Mouse (Mus musculus) lung, embryonic 15.5 days (tissue): ENCODE results near the gene Col26a1. TPM values are rescaled to one million over a fixed set of nuclear protein-coding genes. Genes with fewer than 3 reads are reported as not detected.

ENCODE experiments used
- ATAC-seq: fragments of 200-750 bp; cut with Nextera tagmentation; 2 replicates; pipeline ENCODE4 v1.8.0; 2017; ENCODE audit warnings: moderate number of reproducible peaks, borderline replicate concordance; ENCODE audit not compliant: low FRiP score, low TSS enrichment; ENCODE audit errors: extremely low read depth
- H3K27ac ChIP-seq: fragments of 300-500 bp; sonication (generic); 2 replicates; pipeline ENCODE4 v1.5.1; 2015; ENCODE audit warnings: moderate library complexity, mild to moderate bottlenecking, inconsistent platforms
- H3K27me3 ChIP-seq: fragments of 300-500 bp; sonication (generic); 2 replicates; pipeline ENCODE4 v1.6.1; 2015; ENCODE audit warnings: inconsistent platforms
- H3K36me3 ChIP-seq: fragments of 300-500 bp; sonication (generic); 2 replicates; pipeline ENCODE4 v1.6.1; 2015; ENCODE audit warnings: inconsistent platforms
- H3K4me1 ChIP-seq: fragments of 300-500 bp; sonication (generic); 2 replicates; pipeline ENCODE4 v1.6.1; 2015; ENCODE audit warnings: inconsistent platforms
- H3K4me2 ChIP-seq: fragments of 300-500 bp; sonication (generic); 2 replicates; pipeline ENCODE4 v1.6.1; 2015; ENCODE audit warnings: inconsistent platforms, mild to moderate bottlenecking, moderate library complexity
- H3K4me3 ChIP-seq: fragments of 300-500 bp; sonication (generic); 2 replicates; pipeline ENCODE4 v1.5.1; 2015; ENCODE audit warnings: mild to moderate bottlenecking, inconsistent platforms
- H3K9ac ChIP-seq: fragments of 300-500 bp; sonication (generic); 2 replicates; pipeline ENCODE4 v1.6.1; 2015; ENCODE audit warnings: inconsistent platforms
- H3K9me3 ChIP-seq: fragments of 300-500 bp; sonication (generic); 2 replicates; pipeline ENCODE4 v1.6.1; 2016; ENCODE audit warnings: inconsistent platforms
- WGBS: fragments of 180-500 bp; shearing (Covaris S2); methylation state at CpG from one replicate; pipeline ENCODE4 v1.1.7; 2015; 5-methylcytosine and 5-hydroxymethylcytosine counted together
- polyA plus RNA-seq: library from polyadenylated mRNA; unstranded; fragments of >200 nt; fragmentation: Nextera tagmentation; extraction: Ambion mirVana; gene quantifications from 2 replicates; pipeline ENCODE4 v1.2.1, GENCODE M21; 2015

Col26a1 gene
- 12.1 and 13.5 TPM in 2 replicates for polyA plus RNA-seq

DNA sequence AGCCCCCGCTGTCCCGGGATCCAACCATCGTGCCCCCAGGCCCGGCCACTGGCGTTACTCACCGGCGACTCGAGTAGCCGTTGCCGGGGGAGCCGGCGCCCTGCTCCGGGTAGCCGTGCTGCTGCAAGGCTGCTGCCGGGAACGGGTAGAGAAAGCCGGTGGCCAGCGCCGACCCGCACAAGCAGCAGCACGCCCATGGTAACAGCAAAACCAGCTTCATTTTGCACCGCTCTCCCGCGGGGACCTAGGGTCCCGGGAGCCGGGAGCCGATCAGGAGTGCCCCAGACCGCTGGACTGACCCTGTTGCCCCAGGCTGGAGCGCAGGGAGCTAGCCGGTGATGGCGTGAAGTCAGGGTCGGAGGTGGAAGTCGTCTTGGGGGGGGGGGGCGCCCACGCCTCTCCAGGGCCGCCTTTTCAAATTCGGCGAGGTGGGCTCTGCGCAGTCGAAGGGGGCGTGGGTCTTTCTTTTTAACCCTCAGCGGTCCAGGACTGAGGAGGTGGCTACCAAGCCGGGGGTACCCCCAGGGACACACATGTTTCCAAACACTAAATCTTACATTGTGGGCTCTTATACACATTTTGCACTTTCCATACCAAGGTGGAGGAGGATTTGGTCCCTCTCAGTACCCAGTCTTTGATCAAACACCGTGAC lies at the start of gene Col26a1:
TSS of gene Col26a1 (minus strand) at position 422 of the 652 bp plus-strand sequence.
- no peaks in the 10 kb centered on the region for H3K36me3 ChIP-seq
- 0 out of 2 replicates have a peak, but pooled peaks have one; percentile 30 for ATAC-seq
- 2% methylated on average over 44 of the region's 44 CpGs for WGBS
- H3K4me1 ChIP-seq, result peaks cover 21% of the 10 kb centered on the region; the same call in 1 of the 2 replicates
- H3K27ac ChIP-seq, result no peak within 1 kb of the TSS
- H3K9ac ChIP-seq, result peak within 1 kb of the TSS; percentile 32
- peaks cover 32% of the 10 kb centered on the region for H3K27me3 ChIP-seq
- H3K9me3 ChIP-seq, result no peaks in the 10 kb centered on the region
- peak within 1 kb of the TSS; percentile 73 for H3K4me2 ChIP-seq
- H3K4me3 ChIP-seq, result peak within 1 kb of the TSS; percentile 40

DNA sequence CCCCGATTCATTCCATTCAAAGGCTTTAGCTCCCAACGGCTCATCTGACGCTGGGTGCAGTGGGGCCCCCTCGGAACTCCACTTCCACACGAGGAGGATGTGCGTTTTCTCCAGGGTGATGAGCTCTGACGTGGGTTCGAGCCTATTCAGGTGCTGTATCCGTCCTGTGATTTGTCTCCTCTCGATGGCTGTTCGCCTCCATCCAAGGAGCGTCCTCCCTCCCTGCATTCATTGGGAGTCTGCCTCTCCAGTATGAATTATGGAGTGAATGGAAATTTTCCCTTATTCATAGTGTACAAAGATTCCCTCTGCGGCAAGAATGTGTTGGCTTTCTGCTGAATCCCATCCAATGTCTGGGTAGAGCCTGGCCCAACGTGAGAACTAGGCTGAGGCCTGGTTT lies 48.9 kb upstream of the Col26a1 start:
- H3K4me2 ChIP-seq, result no peak overlapping the region
- no peak overlapping the region for H3K4me3 ChIP-seq
- no peak overlapping the region for H3K9ac ChIP-seq
- no peaks in the 10 kb centered on the region for H3K9me3 ChIP-seq
- H3K4me1 ChIP-seq, result 0 out of 2 replicates have a peak, but pooled peaks cover 4% of the 10 kb centered on the region
- no peaks in the 10 kb centered on the region for H3K36me3 ChIP-seq
- no peak overlapping the region for H3K27ac ChIP-seq
- 78% methylated on average over 14 of the region's 14 CpGs for WGBS
- no peak for ATAC-seq
- H3K27me3 ChIP-seq, result no peaks in the 10 kb centered on the region

DNA sequence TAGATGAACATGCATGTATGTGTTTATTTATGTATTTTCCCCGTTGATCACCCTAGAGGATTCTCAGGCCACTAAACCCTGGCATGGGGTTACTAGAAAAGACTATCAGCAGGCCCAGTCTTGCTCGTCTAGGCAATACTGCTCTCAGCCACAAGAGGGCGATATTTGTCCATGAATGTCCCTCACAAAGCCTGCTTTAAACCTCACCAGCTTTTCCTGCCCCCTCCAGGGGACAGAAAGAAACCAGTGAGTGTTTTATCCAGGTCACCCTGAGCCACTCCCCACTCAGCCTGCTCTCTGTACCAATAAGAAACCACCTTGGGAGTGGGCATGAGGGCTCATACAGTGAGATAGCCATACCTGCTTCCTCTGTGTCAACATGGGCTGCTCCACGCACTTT lies 46.1 kb upstream of the Col26a1 start:
- no peak overlapping the region for H3K4me3 ChIP-seq
- H3K4me2 ChIP-seq, result peak overlapping the region; percentile 11; the same call in 1 of the 2 replicates
- no peak overlapping the region for H3K9ac ChIP-seq
- no peaks in the 10 kb centered on the region for H3K27me3 ChIP-seq
- no peaks in the 10 kb centered on the region for H3K9me3 ChIP-seq
- H3K27ac ChIP-seq, result peak overlapping the region; percentile 51; the same call in 1 of the 2 replicates
- 12% methylated on average over 4 of the region's 4 CpGs for WGBS
- ATAC-seq, result peak; percentile 80; the same call in 1 of the 2 replicates
- H3K4me1 ChIP-seq, result 0 out of 2 replicates have a peak, but pooled peaks cover 4% of the 10 kb centered on the region
- 0 out of 2 replicates have a peak, but pooled peaks cover 3% of the 10 kb centered on the region for H3K36me3 ChIP-seq

DNA sequence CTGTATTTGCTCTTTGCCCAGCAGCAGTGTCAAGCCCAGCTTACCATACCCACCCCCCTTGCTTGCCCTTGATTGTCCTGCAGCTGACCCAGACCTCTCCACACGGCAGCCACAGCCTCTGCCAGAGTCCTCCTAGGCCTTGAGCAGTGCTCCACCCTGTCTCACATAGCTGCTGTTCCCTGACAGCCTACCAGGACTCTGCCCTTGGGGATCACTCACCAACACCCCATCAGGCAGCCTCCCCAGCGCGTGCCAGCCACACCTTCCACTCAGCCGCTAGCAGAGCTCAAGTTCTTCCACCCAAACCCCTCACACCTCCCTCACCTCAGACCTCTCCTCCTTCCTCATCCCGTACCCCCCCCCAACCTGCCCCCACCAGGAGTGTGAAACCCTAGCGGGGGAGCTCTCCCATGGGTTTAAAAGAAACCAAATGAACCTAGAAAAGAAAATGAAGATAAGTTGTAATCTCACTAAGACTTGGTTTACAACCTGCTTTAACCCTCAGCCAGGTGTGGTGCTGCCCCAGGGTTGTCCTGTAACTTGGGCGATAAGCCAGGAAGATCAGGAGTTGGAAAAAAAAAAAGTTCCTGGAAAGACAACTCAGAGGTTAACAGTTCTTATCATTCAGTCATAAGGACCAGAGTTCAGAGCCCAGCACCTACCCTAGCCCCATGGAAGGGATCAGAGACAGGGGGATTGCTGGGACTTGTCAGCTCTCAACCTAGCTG lies 40.9 kb upstream of the Col26a1 start:
- Histone ChIP-seq H3K36me3 (0 out of 2 replicates have a peak, but pooled peaks cover 3% of the 10 kb centered on the region), H3K9ac (no peak overlapping the region), H3K27ac (no peak overlapping the region), H3K4me3 (no peak overlapping the region), H3K4me2 (no peak overlapping the region), H3K9me3 (no peaks in the 10 kb centered on the region), H3K27me3 (no peaks in the 10 kb centered on the region), H3K4me1 (peaks cover 6% of the 10 kb centered on the region; the same call in 1 of the 2 replicates)
- 45% methylated on average over 7 of the region's 7 CpGs for WGBS
- ATAC-seq, result no peak

DNA sequence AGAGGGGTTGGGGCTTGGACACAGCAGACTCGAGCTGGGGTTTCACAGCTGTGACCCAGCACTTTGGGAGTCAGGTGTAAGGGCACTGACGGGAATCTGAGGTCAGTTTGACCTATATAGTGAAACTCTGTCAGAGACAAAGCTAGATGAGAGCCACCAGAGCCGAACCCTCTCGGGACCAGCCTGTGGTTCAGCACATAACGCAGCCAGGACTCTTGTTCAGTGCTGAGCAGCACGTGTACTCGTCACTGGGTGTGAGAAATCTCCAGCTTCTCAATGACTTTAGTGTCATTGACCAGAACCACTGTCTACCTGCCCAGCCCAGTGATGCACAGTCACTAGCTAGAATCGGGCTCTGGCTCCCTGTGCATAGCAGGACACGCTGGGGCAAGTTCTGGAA lies 39.8 kb upstream of the Col26a1 start:
- H3K4me2 ChIP-seq, result no peak overlapping the region
- H3K4me1 ChIP-seq, result peaks cover 6% of the 10 kb centered on the region; the same call in 1 of the 2 replicates
- no peak overlapping the region for H3K27ac ChIP-seq
- no peak overlapping the region for H3K9ac ChIP-seq
- ATAC-seq, result no peak
- no peak overlapping the region for H3K4me3 ChIP-seq
- WGBS, result 81% methylated on average over 9 of the region's 9 CpGs
- H3K9me3 ChIP-seq, result no peaks in the 10 kb centered on the region
- no peaks in the 10 kb centered on the region for H3K27me3 ChIP-seq
- H3K36me3 ChIP-seq, result 0 out of 2 replicates have a peak, but pooled peaks cover 3% of the 10 kb centered on the region

DNA sequence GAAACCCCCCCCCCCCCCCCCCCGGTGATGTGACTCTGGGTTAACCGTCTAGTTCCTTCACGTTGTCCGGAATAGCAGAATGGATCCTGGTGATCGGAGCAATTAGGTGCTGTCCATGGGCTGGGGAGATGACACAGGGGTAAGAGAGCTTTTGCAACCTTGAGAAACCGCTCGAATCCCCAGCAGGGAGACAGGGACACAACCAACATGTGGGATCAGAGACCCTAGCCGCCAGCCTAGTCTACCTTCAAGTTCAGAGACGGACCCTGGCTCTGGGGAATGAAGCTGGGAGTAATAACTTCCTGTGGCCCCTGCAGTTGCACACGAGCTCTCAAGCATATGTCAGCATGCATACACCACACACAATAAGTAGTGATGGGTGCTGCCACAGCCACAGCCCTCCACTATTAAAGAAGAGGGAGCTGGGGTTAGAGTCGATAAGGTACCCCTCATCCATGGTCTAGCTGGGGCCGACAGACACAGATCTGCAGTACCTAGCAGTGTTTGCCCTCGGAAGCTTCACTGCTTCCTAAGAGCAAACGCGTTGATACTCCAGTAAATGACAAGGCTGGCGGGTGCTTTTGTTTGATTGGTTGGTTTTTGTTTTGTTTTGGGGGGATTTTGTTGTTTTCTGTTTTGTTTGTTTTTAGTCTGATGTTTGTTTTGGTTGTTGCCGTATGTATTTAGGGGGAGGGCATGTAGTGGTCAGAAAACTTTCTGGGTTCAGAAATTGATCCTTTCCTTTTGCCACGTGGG lies 36.7 kb upstream of the Col26a1 start:
- no peak for ATAC-seq
- H3K4me3 ChIP-seq, result peak overlapping the region; percentile 54
- H3K27me3 ChIP-seq, result no peaks in the 10 kb centered on the region
- peak overlapping the region; percentile 87 for H3K4me2 ChIP-seq
- peak overlapping the region; percentile 51 for H3K9ac ChIP-seq
- no peak overlapping the region for H3K27ac ChIP-seq
- no peaks in the 10 kb centered on the region for H3K36me3 ChIP-seq
- peaks cover 6% of the 10 kb centered on the region; the same call in 1 of the 2 replicates for H3K4me1 ChIP-seq
- 16% methylated on average over 18 of the region's 18 CpGs for WGBS
- H3K9me3 ChIP-seq, result no peaks in the 10 kb centered on the region

DNA sequence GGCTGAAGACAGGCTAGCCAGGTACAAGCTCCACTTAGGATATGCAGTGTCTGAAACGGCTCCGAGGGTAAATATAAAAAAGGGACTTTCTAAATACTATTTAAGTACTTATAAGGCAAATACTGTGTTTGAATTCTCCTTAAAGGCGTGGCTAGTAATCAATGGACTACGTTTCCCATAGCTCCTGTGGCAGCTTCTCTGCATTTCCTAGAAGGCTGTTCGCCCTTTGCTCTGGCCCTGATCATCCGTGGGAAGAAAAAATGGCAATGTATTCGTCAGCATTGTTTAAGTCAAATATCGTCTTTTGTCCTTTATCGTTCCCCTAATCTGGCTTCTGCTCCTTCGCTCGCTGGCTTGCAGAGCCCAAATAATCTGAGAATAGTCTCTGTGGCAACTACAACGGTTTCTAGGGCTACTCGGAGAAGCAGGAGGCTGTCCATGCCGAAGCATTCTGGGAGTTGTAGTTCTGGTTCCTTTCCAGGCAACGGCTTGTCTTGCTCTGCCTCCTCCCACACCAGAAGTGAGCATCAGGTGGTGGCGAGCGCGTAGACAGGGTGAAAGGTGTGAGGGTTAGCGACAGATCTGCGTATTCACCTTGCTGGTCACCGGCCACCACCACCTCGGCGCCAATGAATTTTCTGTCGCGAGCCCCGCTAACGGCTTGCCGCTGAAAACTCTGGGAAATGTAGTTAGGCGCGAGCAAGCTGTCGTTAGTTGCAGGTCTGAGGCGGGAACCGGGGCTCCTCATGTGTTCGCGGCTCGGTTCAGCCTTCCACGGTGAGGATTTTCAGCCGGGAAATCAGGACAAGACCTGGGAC lies 35.9 kb upstream of the Col26a1 start:
- Histone ChIP-seq H3K9me3 (no peaks in the 10 kb centered on the region), H3K4me3 (peak overlapping the region; percentile 54), H3K9ac (peak overlapping the region; percentile 51), H3K4me2 (peak overlapping the region; percentile 87), H3K27ac (no peak overlapping the region), H3K27me3 (no peaks in the 10 kb centered on the region), H3K4me1 (peaks cover 6% of the 10 kb centered on the region; the same call in 1 of the 2 replicates), H3K36me3 (no peaks in the 10 kb centered on the region)
- ATAC-seq, result peak; percentile 85; the same call in 1 of the 2 replicates
- WGBS, result 2% methylated on average over 38 of the region's 38 CpGs

DNA sequence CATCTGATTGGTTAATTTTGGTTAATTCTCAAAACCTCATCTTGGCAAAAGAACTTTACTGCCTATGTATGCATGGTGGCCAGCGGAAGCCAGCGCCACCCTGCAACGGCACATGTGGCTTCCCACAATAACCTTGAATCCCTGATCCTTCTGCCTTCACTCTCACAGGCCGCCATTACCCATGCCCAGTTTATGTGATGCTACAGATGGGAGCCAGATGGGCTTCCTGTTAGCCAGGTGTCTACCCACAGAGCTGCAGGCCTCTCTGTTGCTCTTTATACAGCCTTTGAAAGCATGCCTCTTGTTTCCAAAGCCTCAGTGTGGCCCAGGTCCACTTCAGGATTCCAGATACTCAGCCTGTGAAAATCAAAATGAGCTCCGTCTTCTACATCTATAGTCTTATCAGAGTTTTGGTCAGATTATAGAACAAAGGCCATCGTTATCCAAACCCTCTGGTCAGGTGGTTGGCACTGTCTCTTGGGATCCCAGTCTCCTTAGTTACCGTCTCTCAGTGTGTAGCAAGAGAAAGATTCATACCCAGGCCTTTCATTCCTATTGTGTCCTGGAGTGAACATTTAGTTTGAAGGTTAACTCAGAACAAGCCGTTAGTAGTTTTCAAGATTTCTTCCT lies 34.7 kb upstream of the Col26a1 start:
- Histone ChIP-seq H3K27ac (no peak overlapping the region), H3K4me3 (no peak overlapping the region), H3K27me3 (no peaks in the 10 kb centered on the region), H3K4me1 (peaks cover 6% of the 10 kb centered on the region; the same call in 1 of the 2 replicates), H3K9ac (no peak overlapping the region), H3K9me3 (no peaks in the 10 kb centered on the region), H3K36me3 (peaks cover 3% of the 10 kb centered on the region; the same call in 1 of the 2 replicates), H3K4me2 (no peak overlapping the region)
- ATAC-seq, result no peak
- WGBS, result 93% methylated on average over 8 of the region's 8 CpGs

DNA sequence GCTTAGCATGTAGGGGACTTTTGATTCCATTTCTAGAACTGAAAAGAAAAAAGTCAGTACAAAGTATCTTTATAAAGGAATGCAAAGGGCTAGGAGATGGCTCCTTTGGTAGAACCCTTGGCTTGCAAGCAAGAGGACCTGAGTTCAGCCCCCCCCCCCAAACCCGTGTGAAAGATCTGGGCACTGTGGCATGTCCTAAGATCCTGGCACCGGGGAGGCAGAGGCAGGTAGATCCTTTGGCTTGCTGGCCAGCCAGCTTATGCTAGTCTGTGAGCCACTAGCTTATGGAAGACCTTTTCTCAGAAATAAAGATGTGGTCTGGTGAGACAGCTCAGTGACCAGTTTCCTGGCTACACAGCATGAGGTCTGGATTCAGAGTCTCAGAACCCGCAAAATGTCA lies 31.2 kb upstream of the Col26a1 start:
- no peak overlapping the region for H3K27ac ChIP-seq
- WGBS, result 76% methylated on average over 3 of the region's 3 CpGs
- H3K36me3 ChIP-seq, result peaks cover 17% of the 10 kb centered on the region; the same call in 1 of the 2 replicates
- H3K4me3 ChIP-seq, result no peak overlapping the region
- no peaks in the 10 kb centered on the region for H3K27me3 ChIP-seq
- ATAC-seq, result no peak
- no peaks in the 10 kb centered on the region for H3K4me1 ChIP-seq
- no peaks in the 10 kb centered on the region for H3K9me3 ChIP-seq
- H3K9ac ChIP-seq, result no peak overlapping the region
- H3K4me2 ChIP-seq, result no peak overlapping the region

DNA sequence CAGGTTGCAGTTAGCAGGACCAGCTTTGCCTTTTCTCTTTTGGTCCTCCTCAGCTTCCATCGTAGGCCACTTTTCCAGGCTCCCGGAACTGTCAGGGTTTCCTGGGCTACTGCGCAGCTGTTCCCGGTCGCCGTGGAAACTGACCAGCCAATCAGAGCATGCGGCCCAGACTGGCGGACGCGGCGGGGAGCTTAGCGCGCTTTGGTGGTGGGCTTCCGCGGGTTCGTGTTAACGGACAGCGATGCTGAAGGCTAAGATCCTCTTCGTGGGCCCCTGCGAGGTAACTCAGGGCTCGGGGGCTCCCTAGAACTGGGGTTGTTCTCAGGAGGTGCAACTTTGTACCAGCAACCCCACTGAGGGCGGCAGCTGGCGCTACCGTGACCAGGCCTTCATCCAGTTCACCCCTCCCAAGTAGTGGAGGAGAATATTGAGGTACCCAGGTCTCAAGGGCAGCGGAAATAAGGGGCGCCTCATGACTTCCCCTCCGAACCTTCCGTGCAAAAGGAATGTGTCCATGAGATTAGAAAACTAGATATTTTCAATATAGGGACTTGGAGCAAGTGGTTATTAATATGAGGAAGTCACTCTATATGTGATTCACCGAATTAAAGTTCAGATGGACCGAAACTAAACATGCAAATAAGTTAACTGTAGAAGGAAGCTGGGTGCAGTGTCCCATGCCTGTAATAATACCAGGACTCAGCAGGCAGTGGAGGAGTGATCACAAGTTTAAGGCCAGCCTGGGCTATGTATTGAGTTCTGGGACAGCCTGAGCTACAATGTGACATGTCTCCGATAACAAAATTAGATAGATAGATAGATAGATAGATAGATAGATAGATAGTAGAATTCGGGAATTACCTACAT lies 25.2 kb upstream of the Col26a1 start, which contains the start of gene Ift22:
TSS of gene Ift22 (plus strand) at position 160 of the 867 bp plus-strand sequence.
- peak; percentile 92 for ATAC-seq
- H3K9me3 ChIP-seq, result no peaks in the 10 kb centered on the region
- peak within 1 kb of the TSS; percentile 70 for H3K9ac ChIP-seq
- no peaks in the 10 kb centered on the region for H3K27me3 ChIP-seq
- H3K36me3 ChIP-seq, result peaks cover 17% of the 10 kb centered on the region; the same call in 1 of the 2 replicates
- H3K27ac ChIP-seq, result no peak within 1 kb of the TSS
- 0 out of 2 replicates have a peak, but pooled peaks cover 10% of the 10 kb centered on the region for H3K4me1 ChIP-seq
- H3K4me2 ChIP-seq, result peak within 1 kb of the TSS; percentile 74
- WGBS, result 7% methylated on average over 32 of the region's 32 CpGs
- H3K4me3 ChIP-seq, result peak within 1 kb of the TSS; percentile 82
